Mouse (Mus musculus): ENCODE data around the gene Ccnl1.

Ccnl1 gene

DNA sequence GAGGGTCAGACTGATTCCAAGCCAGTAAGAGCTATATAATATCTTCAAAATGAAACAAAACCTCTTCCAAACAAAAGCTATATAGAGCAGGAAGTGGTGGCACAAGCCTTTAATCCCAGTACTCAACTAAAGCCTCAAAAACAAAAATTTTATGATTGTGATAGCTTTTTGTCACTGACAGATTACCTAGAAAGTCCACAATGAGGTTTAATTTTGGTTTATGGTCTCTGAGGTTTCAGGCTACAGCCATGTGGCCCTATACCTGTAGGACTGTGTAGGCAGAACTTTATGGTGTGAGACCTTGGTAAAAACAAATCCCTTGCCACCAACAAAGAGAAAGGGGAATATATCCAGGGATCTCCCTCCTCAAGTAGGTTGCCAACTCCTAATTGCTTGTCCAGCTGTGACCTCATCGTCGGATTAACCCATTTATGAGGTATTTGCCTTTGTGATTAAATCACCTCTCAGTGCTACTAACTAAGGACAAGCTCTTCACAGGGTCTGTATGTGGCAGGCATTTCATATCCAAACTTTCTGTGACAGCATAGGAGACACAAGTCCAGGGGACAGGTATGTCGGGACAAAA, 1.5 kb upstream of the Ccnl1 start:
- no peak for DNase-seq (ENCODE audit: extremely low spot score)

DNA sequence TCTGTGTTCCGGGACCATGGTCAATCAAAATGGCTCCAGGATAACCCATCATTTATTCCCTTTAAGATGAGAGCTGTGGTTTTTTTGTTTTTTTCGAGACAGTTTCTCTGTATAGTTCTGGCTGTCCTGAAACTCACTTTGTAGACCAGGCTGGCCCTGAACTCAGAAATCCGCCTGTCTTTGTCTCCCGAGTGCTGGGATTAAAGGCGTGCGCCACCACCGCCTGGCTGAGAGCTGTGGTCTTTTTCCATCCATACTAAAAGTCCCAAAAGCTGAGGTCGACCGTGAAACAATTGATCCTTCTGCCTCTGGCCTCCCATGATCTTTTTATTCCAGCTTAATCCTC, 764 bp upstream of the Ccnl1 start:
- DNase-seq (ENCODE audit: extremely low spot score), result peak; percentile 63

DNA sequence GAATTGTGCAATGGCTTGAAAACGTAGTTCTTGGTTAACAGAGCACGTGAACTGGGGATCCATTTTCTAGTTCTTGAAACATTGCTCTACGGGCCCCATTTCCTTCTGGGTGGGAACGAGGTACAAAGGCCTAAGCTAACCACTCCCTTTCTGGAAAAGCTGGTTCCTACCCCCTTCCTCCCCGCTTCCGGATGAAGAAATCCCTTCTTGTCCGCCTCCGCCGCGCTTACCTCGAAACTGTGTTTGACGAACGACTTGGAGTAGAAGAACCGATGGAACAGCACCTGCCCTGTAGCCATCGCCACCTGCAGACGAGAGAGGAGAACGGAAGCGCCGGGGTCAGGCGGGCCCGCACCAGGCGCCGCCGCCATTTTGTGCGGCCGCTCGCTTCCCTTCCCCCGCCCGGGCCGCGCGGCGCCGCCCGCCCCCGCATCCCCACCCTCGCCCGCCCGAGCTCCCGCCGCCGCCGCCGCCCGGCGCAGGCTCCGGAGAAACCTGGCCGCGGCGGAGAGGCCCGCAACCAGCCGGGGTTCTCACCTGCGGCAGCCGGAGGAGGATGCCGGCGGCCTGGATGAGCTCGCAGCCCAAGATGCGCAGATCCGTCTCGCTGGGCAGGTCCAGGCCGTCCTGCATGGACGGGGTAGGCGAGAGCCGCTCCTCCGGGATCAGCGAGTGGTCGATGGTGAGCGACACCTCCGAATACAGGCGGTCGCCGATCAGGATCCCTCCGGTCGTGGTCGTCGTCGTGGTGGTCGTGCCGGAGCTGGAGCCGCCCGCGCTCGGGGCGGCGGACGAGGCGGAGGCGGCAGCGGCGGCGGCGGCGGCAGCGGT, 563 bp downstream of the Ccnl1 start:
- peak; percentile 75 for DNase-seq (ENCODE audit: extremely low spot score)

DNA sequence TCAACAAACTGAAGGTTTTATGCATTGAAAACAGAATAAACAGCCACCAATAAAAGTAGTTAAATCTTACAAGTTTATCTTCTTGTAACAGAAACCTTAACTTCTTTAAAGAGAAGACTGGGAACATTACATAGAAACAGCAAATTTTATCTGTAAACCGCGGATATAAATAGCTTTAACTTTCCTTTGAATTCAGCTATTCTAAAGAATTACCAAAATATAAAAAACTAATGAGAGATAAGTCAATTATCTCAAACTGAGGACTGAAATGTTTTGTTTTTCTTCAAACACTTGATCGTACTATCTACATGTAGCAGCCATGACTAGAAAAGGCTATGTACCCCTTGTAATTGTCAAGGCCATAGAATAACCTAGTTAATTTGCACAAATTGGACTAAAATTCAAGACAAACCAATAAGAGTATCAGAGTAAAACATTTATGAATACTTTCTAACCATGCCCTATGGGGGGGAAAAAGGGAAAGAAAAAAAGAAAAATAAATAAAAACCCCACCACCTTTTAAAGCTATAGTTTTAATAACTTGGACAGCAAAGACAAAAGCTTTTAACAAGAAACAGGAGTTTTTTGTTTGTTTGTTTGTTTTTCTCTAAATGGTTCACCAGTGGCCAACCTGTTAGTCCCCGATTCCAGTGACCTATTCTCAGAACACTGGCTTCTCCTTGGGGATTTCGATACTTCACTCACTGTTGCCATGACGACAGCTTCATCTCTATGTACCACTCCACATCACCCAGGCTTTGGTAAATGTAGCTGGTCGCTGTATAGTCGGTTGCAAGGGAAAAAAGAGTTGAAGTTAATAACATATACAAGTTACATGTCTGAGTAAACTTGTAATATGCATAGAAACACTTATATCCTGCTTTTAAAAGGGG, 3.3 kb downstream of the Ccnl1 start:
- DNase-seq (ENCODE audit: extremely low spot score), result no peak

DNA sequence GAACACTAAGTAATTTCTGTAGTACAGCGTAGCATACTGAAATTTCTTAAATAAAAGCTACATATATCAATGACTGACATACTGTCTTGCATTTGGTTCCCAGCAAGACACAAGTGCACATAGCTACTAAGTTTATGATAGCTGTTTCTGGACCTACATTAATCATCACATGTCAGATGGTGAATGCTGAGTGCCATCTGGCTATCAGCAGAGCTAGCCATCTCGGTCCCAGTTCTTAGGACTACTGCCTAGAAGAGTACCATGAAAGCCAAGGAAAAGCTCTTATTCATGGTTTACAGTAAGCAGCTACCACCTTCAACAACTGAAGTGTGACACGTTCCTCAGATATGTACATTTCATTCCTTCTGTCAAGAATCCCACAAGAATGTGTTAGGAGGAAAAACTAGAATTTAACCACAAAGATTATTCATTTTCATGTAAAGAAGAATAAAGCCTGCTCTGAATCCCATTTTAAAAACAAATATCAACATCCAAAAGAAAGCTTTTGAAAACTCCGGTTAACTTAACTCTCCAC, 7.2 kb downstream of the Ccnl1 start:
- no peak for DNase-seq (ENCODE audit: extremely low spot score)

DNA sequence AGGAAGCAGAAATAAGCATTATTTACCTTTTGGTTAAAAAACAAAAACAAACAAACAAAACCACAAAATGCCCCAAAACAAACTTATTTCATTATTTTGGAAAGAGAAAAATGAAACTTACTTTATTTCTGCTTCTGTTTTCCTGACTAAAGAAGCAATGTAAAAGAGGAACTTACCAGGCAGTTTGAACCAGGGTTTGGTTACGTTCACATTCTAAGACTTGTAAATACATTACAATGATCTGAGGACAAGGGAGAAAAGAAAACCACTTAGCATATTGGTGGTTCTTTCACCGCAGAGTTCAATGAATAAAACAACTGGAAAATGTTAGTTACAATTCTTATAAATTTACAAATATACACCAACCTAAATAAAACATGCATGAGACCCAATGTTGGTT, 7.7 kb downstream of the Ccnl1 start:
- no peak for DNase-seq (ENCODE audit: extremely low spot score)

DNA sequence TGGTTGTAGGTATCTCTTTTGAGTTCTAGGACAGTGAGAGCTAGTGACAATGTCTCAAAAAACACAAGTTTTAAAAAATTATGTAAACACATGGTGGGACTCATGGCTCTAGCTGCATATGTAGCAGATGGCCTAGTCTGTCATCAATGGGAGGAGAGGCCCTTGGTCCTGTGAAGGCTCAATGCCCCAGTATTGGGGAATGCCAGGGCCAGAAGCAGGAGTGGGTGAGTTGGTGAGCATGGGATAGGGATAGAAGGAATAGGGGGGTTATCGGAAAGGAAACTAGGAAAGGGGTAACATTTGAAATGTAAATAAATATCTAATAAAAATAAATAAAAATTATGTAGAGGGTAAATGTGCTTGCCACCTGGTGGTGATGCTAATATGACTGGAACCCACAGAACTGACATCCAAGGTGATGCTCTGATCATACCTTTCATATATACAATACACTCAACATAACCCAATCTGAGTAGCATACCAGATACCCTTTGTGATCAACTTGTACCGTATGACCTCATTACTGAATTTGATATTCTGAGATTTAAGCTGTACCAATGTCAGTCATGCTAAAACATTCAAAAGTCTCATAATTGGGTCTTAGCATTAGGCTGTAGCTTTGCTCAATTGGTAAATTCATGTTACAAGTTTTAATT, 12.6 kb downstream of the Ccnl1 start:
- no peak for DNase-seq (ENCODE audit: extremely low spot score)

DNA sequence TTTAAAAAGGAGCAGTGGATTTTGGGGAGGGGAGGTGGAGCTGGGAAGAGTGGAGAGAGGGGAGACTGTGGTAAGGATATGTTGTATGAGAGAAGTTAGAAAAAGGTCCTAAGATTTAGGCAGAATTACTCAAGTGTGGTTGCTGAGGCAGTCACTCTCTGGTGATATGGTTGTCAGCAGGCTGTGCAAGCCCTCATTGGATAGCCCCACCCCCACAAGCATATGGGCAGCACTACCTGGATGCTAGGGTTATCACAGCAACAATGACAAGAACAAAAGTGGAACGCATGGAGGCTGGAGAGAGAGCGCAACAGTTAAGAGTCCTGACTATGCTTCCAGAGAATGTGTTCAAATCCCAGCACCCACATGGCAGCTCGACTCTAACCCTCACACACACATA, 13.3 kb downstream of the Ccnl1 start:
- DNase-seq (ENCODE audit: extremely low spot score), result no peak

DNA sequence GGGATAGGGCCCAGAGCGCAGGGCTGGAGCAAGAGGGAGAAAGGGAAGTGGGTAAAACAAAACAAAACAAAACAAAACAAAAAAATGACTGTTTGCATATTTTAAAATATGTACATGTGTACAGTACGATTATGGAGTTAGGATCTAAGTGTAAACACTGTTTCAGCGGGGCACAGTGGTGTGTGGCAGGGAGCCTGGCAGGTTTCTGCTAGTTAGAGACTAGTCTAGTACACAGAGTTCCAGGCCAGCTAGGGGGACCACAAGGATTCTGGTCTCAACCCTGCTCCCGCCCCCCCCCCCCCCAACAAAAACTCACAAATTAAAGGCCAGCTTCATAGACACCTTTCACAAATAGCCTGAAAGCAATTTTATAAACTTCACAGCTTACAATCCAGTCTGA, 14.6 kb downstream of the Ccnl1 start:
- no peak for DNase-seq (ENCODE audit: extremely low spot score)

DNA sequence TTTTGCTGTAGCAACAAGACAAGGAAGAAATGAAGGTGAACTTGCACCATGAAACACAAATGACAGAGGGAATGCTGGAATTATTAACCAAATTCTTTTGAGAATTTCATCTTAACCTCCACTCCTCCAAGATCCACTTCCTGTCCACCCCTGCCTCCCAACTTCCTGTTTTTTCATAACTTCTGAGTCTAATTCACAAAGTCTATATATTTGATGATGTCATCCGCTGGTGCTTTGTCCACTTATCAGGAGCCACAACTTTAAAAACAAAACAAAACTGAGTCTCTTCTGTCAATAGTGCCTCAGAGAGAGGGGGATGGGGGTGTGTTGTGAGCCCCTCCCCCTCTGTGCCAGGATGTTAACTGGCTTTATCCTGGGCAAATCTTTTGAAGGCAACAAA, 17.0 kb downstream of the Ccnl1 start:
- DNase-seq (ENCODE audit: extremely low spot score), result no peak

DNA sequence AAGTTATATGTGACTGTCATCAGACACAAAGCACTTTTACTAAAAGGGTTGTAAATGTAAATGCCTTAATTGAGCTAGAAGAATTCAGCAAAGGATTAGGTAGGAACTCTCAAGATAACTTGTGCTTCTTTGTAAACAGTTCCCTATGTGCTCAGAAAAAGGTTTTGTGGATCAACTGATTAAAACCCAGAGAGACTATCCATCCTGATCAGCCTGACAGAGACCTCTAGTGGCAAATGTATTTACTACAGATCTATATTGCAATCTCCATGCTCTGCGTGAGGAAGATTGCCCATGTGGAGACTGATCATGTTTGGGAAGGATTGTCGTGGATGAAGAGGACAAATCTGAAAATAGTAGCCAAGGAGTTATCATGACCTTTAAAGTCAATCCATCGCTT, 19.8 kb downstream of the Ccnl1 start:
- no peak for DNase-seq (ENCODE audit: extremely low spot score)

DNA sequence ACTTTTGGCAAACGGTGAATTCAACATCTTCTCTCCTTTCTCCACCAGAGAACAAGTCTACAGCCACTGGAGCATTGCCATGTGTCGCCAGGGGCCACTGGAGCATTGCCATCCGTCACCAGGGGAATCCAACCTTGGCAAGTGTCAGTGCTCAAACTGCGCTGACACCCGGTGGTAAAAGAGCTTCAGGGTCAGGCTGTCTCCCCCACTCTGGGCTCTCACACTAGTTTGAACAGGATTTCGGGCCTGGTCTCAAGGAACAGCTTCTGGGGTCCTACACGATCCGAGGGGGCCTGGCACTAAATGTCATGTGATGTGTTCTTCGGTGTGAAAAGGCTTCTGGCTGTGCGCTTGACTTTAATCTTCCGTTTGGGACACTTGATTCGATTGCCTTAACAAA, 21.7 kb downstream of the Ccnl1 start:
- DNase-seq (ENCODE audit: extremely low spot score), result no peak

DNA sequence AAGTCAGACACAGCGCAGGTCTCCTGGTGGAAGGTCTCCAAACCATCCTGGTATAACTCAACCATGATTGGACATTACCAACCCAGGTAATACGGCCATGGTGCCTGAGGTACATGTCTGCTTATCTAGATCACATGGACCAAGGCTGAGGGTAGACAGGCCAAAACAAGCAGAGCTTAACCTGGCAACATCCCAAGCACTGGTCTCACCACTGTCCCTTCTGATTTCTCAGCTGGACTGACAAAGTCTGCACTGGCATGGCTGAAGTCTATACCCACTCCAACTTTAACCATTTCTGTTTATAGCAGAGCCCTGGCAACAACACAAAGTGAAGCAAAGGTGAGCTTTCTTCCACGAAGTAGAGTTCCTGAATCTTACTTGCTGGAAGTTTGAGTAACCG, 22.9 kb downstream of the Ccnl1 start:
- no peak for DNase-seq (ENCODE audit: extremely low spot score)

DNA sequence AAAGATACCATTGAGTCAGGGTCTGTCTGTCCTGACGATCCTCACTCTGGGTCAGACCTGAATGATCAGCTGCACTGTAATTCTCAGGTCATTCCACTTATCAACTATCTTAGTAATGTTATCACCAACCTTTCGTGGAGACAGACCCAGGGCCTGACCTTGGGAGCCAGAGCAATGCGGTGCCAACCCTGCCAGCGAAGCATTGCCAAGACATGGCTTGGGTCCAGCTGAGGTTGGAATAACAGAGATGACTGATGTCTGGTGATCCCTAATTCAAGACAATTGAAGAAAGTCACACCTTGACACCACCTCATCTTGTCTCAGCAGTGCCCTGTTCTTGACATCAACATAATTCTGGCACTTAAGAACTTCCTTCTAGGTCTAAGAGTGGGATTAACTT, 24.3 kb downstream of the Ccnl1 start:
- no peak for DNase-seq (ENCODE audit: extremely low spot score)

DNA sequence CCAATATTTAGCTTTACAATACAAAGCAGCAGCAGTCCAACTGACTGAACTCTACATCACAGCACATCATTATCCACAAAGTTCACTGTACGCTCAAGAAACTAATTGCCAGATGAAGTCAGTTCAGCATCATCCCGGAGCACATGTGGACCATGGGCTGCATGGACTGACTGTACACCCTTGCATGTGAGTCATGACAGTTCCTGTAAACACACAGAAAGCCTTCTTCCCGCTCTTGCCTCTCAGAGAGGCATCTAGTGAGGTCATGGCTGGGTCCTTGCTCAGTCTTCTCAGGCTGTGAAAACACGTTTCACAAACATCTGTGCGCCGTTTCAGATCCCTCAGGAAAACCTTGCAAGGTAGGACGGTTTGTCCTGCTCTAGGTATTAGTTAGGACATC, 26.5 kb downstream of the Ccnl1 start:
- DNase-seq (ENCODE audit: extremely low spot score), result no peak

DNA sequence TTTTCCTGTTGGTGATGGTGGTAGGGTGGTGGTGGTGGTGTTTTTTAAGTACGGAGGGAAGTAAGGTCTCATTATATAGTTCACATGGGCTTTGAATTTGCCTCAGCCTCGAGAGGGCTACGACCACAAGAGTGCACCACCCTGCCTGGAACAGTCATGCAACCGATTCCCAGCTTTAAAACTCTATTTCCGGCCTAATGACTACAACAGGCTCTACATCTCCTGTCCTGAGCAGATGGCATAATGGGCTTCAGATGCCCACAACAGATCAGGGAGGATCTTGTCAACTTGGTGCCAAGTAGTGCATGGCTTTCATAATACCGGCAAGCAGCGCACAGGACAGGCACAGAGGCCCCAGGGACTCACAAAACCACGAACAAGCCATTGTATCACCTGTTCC, 27.4 kb downstream of the Ccnl1 start:
- DNase-seq (ENCODE audit: extremely low spot score), result no peak

DNA sequence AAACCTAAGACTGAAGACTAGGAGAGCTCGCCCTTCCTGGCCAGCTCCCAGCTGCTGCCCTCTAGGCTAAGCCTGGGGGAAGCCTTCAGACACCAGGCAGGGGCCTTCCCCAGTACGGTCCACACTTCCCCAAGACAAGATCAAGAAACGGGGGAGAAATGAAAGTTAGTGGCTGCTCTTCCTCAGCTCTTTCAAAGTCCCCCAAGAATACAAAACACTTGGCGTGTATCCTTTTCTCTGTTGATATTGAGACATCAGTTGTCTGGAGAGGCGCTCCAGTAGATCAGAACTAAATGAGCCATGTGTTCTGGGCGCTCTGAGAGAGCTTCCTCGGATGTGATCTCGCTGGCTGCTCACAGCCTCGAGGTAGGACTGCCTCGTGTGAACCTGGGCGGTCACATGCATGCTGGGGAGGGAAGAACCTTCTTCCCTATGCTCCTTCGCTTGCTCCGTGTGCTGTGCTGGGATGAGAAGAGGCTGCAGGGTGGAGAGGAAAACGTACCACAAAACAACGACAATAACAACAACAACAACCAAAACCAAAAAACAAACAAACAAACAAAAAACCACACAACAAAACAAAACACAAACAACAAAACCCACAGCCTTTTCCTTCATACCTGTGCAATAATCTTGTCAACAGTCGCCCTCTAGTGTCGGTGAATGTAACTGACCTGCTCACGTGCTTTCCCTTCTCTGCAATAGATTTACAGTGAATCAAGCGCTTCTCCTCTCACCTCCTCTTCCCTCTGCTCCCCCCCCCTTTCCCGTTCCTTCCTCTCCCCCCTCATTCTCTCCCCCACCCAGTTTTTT, 28.0 kb downstream of the Ccnl1 start:
- peak; percentile 70 for DNase-seq (ENCODE audit: extremely low spot score)

DNA sequence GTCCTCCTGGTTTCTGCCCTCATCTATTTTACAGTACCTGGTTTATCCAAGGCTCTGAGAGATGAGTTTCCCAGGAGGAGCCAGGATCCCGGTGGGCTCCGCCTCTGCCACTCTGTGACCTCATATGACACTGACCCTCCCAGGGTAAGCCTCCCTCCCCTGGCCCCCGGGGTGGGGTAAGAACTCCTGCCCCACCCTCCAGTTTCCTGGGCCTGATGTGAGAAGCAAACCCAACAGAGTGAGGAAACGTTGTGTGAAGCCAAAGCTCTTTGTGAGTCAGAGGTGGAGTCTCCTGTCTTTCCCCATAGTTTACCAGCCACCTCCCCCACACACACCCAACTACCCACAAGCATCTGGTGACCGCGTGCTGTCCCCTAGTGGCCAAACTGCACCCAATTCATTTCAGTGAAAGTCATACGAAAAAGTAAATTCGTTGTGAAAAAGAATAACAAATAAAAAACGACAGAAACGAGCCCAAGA, 28.7 kb downstream of the Ccnl1 start:
- peak; percentile 89 for DNase-seq (ENCODE audit: extremely low spot score)

DNA sequence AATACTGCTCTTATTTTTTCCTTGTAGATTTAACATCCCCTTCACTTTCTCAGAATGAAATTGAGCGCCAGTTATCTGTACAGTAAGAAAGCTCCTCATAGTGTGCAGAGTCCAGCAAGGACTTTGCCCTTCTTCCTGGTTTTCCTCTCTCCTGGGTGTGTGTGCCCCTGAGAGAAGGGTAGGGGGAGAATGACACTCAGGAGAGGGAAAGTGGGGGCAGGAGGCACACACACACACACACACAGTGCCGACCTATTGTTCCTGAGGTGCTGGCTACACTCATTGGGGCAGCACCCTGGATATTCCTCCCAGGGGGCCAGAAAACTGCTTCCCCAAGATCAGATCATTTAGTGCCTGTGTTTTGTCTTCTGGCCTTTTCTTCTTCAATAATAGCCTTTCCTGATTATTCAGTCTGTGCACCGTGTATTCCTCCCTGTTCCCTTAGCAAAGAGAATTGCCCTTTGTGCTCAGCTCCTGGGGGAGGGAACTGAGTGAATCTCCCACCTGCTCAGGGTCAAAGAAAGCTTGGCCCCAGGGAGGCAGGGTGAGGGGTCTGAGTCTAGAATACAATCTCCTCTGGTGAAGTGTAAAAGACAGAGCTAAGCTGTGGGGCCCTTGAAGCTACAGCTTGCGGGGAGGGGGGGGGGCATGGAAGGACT, 29.3 kb downstream of the Ccnl1 start:
- DNase-seq (ENCODE audit: extremely low spot score), result peak; percentile 58

DNA sequence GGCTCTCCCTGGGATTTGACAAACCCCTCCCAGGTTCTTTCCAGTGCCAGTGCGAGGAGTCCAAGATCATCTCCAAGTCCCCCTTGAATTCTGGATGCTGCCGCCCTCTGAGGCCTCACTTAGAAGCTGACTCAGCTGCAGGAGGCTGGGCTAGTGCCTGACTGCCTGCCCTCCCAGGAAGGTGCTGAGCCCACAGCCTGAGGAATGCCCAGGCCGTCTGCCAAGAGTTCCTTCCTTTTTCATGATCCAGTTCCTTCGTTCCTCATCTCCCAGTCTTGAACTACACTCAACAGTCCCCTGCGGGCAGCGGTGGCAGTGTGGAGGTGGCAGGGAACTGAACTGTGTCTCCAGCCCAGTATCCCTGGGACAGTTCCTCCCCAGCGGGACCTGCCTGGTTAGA, 30.4 kb downstream of the Ccnl1 start:
- DNase-seq (ENCODE audit: extremely low spot score), result no peak

Measured in embryo, embryonic 9.5 days (tissue).